Mouse (Mus musculus) CD8-positive naive resting alpha-beta T cell, adult 2 months (primary cell): ENCODE measurements around the gene Lrfn3.
A peak's percentile ranks its signal among the peaks of the same experiment; 100 is the strongest.

ENCODE experiments used
- DNase-seq, 2 experiments: peaks; one replicate each; pipeline ENCODE4 v3.0.0; 2022; ENCODE audit warnings: low read depth in 2 of 2, low spot score in 2 of 2

Gene Lrfn3

DNA sequence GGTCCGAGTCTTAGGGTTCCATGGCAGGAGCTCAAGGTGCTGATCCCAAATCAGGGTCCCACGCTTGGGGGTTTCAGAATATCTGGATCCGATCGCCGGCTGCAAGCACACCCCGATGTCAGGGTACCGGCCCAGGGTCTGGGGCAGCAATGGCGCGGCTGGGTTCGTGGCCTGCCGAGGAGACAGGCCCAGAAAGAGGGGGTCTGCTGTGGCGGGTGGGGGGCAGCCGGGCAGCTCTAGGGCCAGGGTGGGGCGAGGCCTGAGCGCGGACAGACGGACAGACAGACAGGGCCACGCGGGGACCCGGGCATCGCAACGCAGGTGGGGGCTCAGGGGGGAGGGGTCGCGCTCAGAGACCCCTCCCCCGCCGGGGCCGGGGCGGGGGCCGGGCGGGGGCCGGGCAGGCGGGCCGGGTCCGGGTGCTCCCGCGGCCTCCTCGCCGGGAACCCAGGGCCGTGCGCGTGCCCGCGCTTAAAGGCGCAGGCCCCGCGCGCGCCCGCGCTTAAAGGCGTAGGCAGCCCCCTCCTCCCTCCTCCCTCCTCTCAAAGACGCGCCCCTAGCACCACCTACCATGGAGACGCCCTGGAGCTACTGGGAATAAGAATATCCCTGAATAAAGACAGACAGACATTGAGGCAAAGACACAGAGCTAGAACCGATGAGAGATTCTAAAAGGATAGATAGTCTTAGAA is at the start of gene Lrfn3:
Gene Lrfn3 (minus strand): TSS at position 121 of the 692 bp plus-strand sequence.
- no peak for DNase-seq

DNA sequence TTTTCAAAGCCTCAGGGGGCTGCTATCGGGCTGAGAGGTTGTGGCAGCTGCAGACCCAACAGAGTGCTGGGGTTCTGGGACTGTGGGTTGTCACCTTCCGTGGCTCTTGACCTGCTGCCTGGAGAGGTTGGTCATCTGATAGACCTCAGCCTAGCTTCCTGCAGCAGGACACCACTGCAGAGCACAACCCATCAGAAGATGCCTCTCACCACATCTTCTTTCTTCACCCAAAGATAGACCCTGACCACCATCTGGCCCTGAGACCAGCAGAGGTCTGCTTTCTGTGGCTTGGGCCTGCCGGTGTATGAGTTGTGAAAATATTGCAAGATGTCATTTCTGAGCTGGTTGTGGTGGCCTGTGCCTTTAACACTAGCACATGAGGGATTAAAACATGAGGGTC is 48.5 kb upstream of the Lrfn3 start:
- no peak for DNase-seq

GRCm38 (mm10) chr7:30409789-30410188 is 47.2 kb upstream of the Lrfn3 start:
- no peak for DNase-seq

- DNase-seq, result no peak
These were observed 46.1 kb upstream of the Lrfn3 start for GRCm38 (mm10) chr7:30408639-30409038.

DNA sequence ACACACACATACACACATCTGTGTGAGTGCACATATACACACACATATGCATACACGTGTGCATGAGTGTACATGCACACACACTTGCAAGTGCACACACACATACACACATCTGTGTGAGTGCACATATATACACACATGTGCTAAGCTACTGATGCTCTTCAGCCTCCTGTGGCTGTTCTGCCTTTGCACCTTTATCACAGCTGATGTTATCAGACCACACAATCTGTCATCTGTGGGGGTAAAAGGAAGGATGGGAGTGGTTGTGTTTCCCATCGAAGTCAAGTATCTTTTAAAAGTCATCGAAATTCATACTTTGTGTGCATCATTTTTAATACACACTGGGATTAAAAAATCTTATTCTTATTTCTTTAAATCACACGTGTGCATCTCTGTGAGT is 39.8 kb upstream of the Lrfn3 start:
- no peak for DNase-seq

DNA sequence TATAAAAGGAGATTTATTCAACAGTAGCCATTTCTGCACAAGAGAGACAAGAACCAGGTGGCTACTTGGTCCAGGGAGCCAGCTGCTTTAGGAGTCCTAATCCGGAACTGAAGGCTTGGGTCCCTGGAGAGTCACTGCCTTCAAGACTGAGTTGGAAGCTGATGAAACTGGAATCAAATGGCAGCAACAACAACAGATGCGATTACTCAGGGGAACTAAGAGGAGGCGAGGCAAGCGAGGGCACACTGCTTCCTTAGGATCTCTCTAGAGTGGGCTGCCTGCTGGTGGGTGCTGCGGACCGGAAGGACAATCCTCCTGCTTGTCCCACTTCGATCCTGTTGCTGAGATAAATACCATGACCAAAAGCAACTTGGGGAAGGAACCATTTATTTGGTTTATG is 37.1 kb upstream of the Lrfn3 start:
- no peak for DNase-seq

DNA sequence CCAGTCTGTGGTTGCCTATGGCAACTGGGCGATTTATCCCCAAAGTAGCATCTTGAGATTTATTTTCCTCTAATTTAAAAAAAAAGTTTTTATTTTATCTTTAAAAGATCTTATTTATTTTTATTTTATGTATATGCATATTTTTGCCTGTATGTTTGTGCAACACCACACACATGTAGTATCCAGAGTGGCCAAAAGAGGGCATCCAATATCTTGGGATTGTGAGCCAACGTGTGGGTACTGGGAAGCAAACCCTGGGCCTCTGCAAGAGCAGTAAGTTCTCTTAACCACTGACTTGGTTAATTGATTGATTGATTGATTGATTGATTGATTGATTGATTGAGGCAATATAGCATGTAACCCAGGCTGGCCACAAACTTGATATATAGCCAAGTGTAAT is 32.3 kb upstream of the Lrfn3 start:
- peak; percentile 37 to 42 for DNase-seq

GRCm38 (mm10) chr7:30394379-30394778 is 31.8 kb upstream of the Lrfn3 start:
- peak; percentile 74 to 75 for DNase-seq

DNA sequence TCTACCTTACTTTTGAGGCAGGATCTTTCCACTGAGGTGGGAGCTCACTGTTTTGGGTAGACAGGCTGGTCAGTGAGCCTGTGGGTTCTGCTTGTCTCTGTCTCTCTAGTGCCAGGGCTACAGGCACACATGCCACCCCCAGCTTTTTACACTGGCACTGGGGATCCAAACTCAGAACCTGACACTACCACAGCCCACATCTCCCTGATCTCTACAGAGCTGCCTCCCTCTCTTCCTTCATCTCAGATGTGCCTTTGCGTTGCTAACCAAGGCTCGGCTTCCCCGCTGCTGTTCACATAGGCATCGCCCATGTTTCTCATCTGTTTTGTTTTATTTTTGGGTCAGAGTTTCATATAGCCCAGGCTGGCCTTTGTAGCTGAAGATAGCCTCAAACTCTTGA is 31.1 kb upstream of the Lrfn3 start:
- peak in 1 of 2 experiments; percentile 18 for DNase-seq

DNA sequence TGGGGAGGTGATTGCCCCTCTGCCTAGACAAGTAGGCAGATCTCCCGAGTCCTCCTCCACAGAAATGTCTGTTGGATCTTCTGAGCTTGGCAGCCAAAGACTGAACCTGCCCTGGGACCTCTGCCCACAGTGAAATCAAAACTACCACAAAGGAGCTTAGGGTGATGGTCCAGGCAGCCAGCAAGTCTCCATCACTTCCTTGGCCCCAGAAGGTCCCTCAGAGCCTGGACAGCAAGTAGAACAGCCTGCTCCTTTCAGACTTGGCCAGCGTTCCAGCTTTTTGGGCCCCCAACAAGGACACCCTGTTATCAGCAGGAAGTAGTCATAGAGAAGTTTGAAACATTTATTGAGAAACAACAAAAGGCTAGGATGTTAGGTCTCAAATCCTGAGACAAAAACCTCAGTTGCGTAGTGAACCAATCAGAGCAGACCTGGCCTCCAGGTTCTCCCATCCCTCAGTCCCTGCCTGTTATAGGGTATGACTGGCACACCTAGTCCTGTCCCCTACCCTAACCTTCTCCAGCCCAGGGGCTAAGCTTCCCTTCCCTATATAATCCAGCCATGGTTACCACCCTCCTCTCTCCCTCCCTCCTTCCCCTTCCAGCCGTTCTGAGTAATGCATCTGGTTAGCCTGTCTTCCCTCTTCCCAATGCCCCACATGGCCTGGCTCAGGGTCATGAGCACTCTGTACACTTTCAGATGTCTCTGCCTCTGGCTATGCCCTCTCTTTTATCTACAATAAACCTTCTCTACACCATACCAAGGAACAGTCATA is 30.4 kb upstream of the Lrfn3 start:
- DNase-seq, result no peak

DNA sequence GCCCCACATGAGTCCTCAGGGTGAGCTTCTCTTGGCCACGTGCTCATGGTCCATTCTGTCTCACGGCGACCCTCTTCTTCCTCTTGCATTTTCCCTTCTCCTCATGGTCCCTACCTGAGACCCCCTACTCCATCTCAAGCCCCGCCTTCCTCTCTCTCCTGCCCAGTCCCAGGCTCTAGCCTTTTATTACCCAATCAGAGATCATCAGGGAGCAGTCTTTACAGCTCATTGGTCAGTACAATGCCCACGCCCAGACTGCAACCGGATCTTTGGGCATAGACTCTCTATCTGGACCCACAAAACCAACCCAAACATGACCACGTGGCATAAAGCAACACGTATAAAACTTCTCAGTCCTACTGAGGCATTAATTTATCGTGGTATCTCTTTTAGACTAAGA is 21.5 kb upstream of the Lrfn3 start:
- DNase-seq, result no peak

DNA sequence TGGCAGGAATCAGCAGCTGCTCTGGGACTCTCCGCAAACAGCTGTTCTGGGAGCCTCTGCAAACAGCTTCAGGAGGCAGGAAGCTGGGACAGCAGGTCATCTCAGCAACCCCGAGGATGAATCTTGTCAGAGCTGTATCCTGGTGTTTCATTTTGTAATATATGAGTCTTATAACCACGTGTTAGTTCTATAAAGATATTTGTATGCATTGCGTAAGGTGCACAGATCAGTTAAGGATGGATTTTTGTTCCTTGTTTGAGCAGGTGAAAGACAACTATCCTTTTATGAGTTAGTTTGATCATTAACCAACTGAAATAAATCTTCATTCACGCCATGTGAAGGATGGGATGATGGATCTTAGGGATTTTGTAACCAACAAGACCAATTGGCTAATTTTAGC is 17.5 kb upstream of the Lrfn3 start:
- DNase-seq, result no peak

- DNase-seq, result peak; percentile 88
These were observed 11.0 kb upstream of the Lrfn3 start for GRCm38 (mm10) chr7:30373501-30373962.

- no peak for DNase-seq
These were observed 4.9 kb upstream of the Lrfn3 start for GRCm38 (mm10) chr7:30367466-30367865.

GRCm38 (mm10) chr7:30363344-30363738 is 769 bp upstream of the Lrfn3 start:
- no peak for DNase-seq

DNA sequence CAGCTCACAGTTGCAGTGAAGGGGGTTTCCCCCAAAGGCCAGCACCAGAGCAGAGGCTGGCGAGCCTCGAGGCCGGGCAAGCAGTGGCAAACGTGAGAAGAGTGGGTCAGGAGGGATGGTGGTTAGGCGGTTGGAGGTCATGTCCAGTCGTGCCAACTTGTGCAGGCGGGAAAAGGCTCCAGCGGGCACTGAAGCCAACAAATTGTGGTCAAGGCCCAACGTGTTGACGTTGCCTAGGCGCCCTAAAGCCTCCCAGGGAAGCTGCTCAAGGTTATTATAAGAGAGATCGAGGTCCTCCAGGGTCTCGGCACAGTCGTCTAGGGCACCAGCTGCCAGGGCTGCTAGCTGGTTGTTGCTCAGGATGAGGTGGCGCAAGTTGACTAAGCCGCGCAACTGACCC is 2.5 kb downstream of the Lrfn3 start:
- no peak for DNase-seq

DNA sequence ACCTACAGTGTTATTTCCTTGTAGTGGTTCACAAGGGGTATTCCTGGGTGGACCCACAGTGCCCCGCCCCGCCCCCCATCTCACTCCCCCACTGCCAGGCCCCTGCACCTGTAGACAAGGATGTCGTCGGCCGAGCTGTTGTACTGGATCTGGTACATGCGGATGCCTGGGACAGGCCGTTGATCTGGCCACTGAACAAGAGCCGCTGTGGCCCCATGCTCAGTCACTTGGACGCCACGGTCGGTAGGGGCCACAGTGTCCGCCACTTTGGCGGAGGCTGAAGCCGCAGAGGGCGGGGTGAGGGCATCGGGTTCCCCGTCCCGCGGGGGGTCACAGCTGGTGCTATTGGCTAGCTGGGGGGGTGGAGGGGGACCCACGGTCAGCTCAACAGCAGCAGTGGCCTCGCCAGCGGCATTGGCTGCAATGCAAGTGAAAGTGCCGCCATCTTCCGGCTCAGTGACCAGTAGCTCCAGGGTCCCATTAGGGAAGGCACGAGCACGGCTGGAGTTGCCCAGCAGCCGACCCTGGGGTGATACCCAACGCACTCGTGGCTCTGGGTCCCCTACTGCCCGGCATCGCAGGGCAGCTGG is 3.2 kb downstream of the Lrfn3 start:
- DNase-seq, result no peak

GRCm38 (mm10) chr7:30358378-30359186 is 4.0 kb downstream of the Lrfn3 start:
- no peak for DNase-seq

- no peak for DNase-seq
These were observed 8.5 kb downstream of the Lrfn3 start for GRCm38 (mm10) chr7:30354059-30354458.

DNA sequence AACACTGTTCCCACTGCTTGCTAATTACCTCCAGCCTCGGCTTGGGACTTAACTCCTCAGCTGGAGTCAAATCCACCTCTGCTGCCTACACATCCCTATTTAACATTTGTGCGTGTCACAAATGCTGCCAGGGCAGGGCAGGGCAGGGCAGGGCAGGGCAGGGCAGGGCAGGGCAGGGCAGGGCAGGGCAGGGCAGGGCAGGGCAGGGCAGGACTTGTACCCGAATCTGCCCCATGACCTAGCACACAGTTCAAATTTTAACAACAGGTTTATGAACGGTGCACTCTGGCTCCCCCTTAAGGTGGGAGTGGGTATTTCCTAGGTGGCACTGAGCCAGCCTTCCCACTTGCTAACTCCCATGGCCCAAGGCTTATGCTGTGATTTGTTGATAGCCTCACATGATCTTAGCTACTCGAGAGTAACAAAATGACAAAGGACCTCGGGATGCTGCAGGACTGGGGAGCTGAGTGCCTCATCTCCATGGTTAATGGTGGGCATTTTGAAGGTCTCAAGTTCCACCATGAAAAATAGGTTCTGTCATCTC is 9.2 kb downstream of the Lrfn3 start:
- peak; percentile 43 to 69 for DNase-seq

DNA sequence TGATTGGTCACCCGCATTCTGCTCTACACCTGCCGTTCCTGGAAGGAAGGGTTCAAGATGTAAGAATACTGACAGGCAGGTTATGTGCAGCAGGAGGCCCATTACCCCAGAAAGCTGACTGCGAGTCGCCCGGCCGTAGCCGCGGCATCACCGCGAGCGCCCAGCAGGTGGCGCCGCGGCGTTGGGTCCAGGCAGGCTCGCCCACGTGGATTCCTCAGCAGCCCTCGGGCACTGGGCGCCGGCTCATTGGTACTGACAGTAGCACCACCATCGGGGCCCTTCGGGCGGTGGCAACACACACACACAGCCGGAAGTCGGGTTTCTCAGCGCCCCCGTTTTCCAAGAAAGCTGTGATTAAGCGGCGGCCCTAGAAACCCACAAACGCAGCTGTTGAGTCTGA is 14.7 kb downstream of the Lrfn3 start:
- peak; percentile 38 to 56 for DNase-seq
